Mouse (Mus musculus): Measurements from ENCODE around the gene D2hgdh.

- TF ChIP-seq EP300 (IDR thresholded peaks at IDR 0.05; ENCODE audit: low read depth) (no peak), CTCF (IDR thresholded peaks at IDR 0.05; ENCODE audit: low read depth) (no peak)
Observed at GRCm38 (mm10) chr1:93824609-93825008, at the start of gene D2hgdh.

Measured in liver, embryonic 14.5 days (tissue).